Comparison of ENCODE assay signal across 9 mouse cellular contexts in genomic region chr4:138505171-138505870, GRCm38 (mm10). TPM values are rescaled to one million over a fixed set of nuclear protein-coding genes. Genes with fewer than 3 reads are reported as not detected.
DNase-seq lines count a peak whose midpoint lies in the region; ATAC-seq lines count a peak whose summit lies in the region.
"Had no signal": no experiment of that assay in that cellular context is flagged by ENCODE, and none has a peak within 500 bp of the region (broad histone marks: within the 10 kb centered on the region; RNA-seq: fewer than 3 reads in every experiment).

No protein-coding gene starts in this region.

- H3K27me3 ChIP-seq in forebrain, embryonic 10.5 days (ENCODE audit: poor library complexity, severe bottlenecking): peaks cover 38% of the 10 kb centered on the region
- no peaks in the 10 kb centered on the region for H3K27me3 ChIP-seq in kidney, embryonic 16.5 days (ENCODE audit: insufficient read depth, low read length)
- no peaks in the 10 kb centered on the region for H3K27me3 ChIP-seq in midbrain, embryonic 16.5 days (ENCODE audit: control insufficient read depth, insufficient read depth, low read depth, low read length)

- H3K4me1 ChIP-seq in forebrain, embryonic 10.5 days: peaks cover 23% of the 10 kb centered on the region
- peaks cover 28% of the 10 kb centered on the region for H3K4me1 ChIP-seq in kidney, embryonic 16.5 days (ENCODE audit: insufficient read depth, low read length)
- peaks cover 21% of the 10 kb centered on the region for H3K4me1 ChIP-seq in midbrain, embryonic 16.5 days (ENCODE audit: control insufficient read depth, insufficient read depth, low read length)
- H3K4me1 ChIP-seq: liver, embryonic 13.5 days had no signal

- intact Hi-C loops in left cerebral cortex, postnatal 10 days (cut with DNase I): loop anchor here (5.0 kb wide), 2 partner anchors 57 to 197 kb away; no protein-coding TSS in a partner anchor

- H3K36me3 ChIP-seq in forebrain, embryonic 10.5 days (replicated peaks): no peaks in the 10 kb centered on the region
- H3K36me3 ChIP-seq in kidney, embryonic 16.5 days (ENCODE audit: insufficient read depth, low read length): no peaks in the 10 kb centered on the region
- H3K36me3 ChIP-seq in midbrain, embryonic 16.5 days (ENCODE audit: control insufficient read depth, insufficient read depth, low read length): no peaks in the 10 kb centered on the region
- H3K36me3 ChIP-seq: embryonic facial prominence, embryonic 15.5 days; liver, embryonic 13.5 days had no signal

- H3K9me3 ChIP-seq in forebrain, embryonic 10.5 days: no peaks in the 10 kb centered on the region
- H3K9me3 ChIP-seq in kidney, embryonic 16.5 days (ENCODE audit: low read length): peaks cover 2% of the 10 kb centered on the region; the same call in 1 of the 2 replicates
- no peaks in the 10 kb centered on the region for H3K9me3 ChIP-seq in midbrain, embryonic 16.5 days (replicated peaks; ENCODE audit: control insufficient read depth, low read length, poor library complexity, severe bottlenecking)
- H3K9me3 ChIP-seq: embryonic facial prominence, embryonic 15.5 days; liver, embryonic 13.5 days had no signal

- no peak overlapping the region for H3K9ac ChIP-seq in kidney, embryonic 16.5 days (replicated peaks; ENCODE audit: low read length)
- peak overlapping the region; percentile 53; the same call in 1 of the 2 replicates for H3K9ac ChIP-seq in midbrain, embryonic 16.5 days (ENCODE audit: low read depth, low read length)
- H3K9ac ChIP-seq: embryonic facial prominence, embryonic 15.5 days; liver, embryonic 13.5 days had no signal

- peak overlapping the region; percentile 65 for H3K27ac ChIP-seq in forebrain, embryonic 10.5 days
- H3K27ac ChIP-seq in kidney, embryonic 16.5 days (ENCODE audit: low read length): no peak overlapping the region
- peak overlapping the region; percentile 85 for H3K27ac ChIP-seq in midbrain, embryonic 16.5 days (ENCODE audit: low read length)
- H3K27ac ChIP-seq: embryonic facial prominence, embryonic 15.5 days; liver, embryonic 13.5 days had no signal

- DNase-seq in left cerebral cortex, postnatal 10 days (ENCODE audit: extremely low spot score in 1 of 2, low spot score in 2 of 2): peak; percentile 59 to 72
- DNase-seq in left cerebral cortex, adult 8-10 months (ENCODE audit: low spot score in 2 of 2): no peak
- DNase-seq in adrenal gland, postnatal 10 days: peak; percentile 51
- peak; percentile 38 for DNase-seq in forebrain, embryonic 10.5 days (ENCODE audit: extremely low spot score, low spot score)
- DNase-seq: liver, embryonic 13.5 days had no signal

- no peak overlapping the region; the same call in 1 of the 2 replicates for H3K4me2 ChIP-seq in kidney, embryonic 16.5 days (replicated peaks; ENCODE audit: low read depth, low read length)
- H3K4me2 ChIP-seq in midbrain, embryonic 16.5 days (ENCODE audit: low read length): peak overlapping the region; percentile 47
- H3K4me2 ChIP-seq: embryonic facial prominence, embryonic 15.5 days; liver, embryonic 13.5 days had no signal

- H3K4me3 ChIP-seq in forebrain, embryonic 10.5 days: peak overlapping the region; percentile 39
- no peak overlapping the region for H3K4me3 ChIP-seq in kidney, embryonic 16.5 days (ENCODE audit: low read length)
- peak overlapping the region; percentile 21 for H3K4me3 ChIP-seq in midbrain, embryonic 16.5 days (ENCODE audit: low read depth, low read length)
- H3K4me3 ChIP-seq: embryonic facial prominence, embryonic 15.5 days; liver, embryonic 13.5 days had no signal

- WGBS in forebrain, embryonic 10.5 days: 3% methylated on average over 10 of the region's 10 CpGs
- 10% methylated on average over 10 of the region's 10 CpGs for WGBS in kidney, embryonic 16.5 days
- 5% methylated on average over 10 of the region's 10 CpGs for WGBS in midbrain, embryonic 16.5 days

- peak; percentile 20; the same call in 1 of the 2 replicates for ATAC-seq in kidney, embryonic 16.5 days (ENCODE audit: low FRiP score, low TSS enrichment)
- ATAC-seq in midbrain, embryonic 16.5 days: peak; percentile 74
- no peak for ATAC-seq in monocyte, adult 5-6 weeks (replicated peaks; ENCODE audit: insufficient number of reproducible peaks, low FRiP score, low TSS enrichment, poor library complexity, severe bottlenecking)

RNA-seq across cellular contexts. Expression of gene Camk2n1, which starts 51.2 kb away (rescaled TPM):
- total RNA-seq in left cerebral cortex, postnatal 10 days (2021): 100 to 1,000 TPM; 377 to 385 TPM
- 1,000 to 10,000 TPM in 2 of 4 experiments, 100 to 1,000 TPM in 2; 966 to 1,102 (median 1,006) TPM for total RNA-seq in left cerebral cortex, adult 8-10 months (2022)
- 10 to 100 TPM; 17.3 to 22.9 TPM for total RNA-seq in adrenal gland, postnatal 10 days (2021)
- 0.96 and 0.98 TPM in 2 replicates for polyA plus RNA-seq in forebrain, embryonic 10.5 days (2016; fragmentation: Nextera tagmentation; extraction: Ambion mirVana)
- 6.2 and 6.4 TPM in 2 replicates for polyA plus RNA-seq in kidney, embryonic 16.5 days (2015; fragmentation: Nextera tagmentation; extraction: Ambion mirVana)
- polyA plus RNA-seq in midbrain, embryonic 16.5 days (2015; fragmentation: Nextera tagmentation; extraction: Ambion mirVana): 18.2 and 18.7 TPM in 2 replicates
- 10.8 to 19.2 TPM (median 11.3 TPM) in 3 replicates for total RNA-seq in monocyte, adult 5-6 weeks (2017)

Comparison
In these comparisons a context has a peak if more than half of its experiments do, and no peak if none do; other contexts are left out.
1. DNase-seq: peak in left cerebral cortex, postnatal 10 days (2 of 2), adrenal gland, postnatal 10 days (single experiment) and forebrain, embryonic 10.5 days (single experiment); none in left cerebral cortex, adult 8-10 months (0 of 2).
2. RNA of gene Camk2n1, which starts 51.2 kb away (total RNA-seq): 966 to 1,102 TPM in left cerebral cortex, adult 8-10 months and 377 to 385 TPM in left cerebral cortex, postnatal 10 days; 17.3 to 22.9 TPM in adrenal gland, postnatal 10 days and 10.8 to 19.2 TPM in monocyte, adult 5-6 weeks; every median in the first group is over 10 times any median in the second.